Comparison of ENCODE assay signal across 9 mouse cellular contexts in genomic region chr8:92972949-92973348, GRCm38 (mm10). TPM values are rescaled to one million over a fixed set of nuclear protein-coding genes. Genes with fewer than 3 reads are reported as not detected.
A peak's percentile ranks its signal among the peaks of the same experiment; 100 is the strongest.
DNase-seq lines count a peak whose midpoint lies in the region; ATAC-seq lines count a peak whose summit lies in the region.
"Had no signal": no experiment of that assay in that cellular context is flagged by ENCODE, and none has a peak within 500 bp of the region (broad histone marks: within the 10 kb centered on the region; RNA-seq: fewer than 3 reads in every experiment).

No protein-coding gene starts in this region.

- no peak overlapping the region for H3K4me2 ChIP-seq in forebrain, embryonic 14.5 days (ENCODE audit: low read length)
- no peak overlapping the region for H3K4me2 ChIP-seq in forebrain, embryonic 12.5 days
- H3K4me2 ChIP-seq in lung, embryonic 15.5 days, result no peak overlapping the region
- H3K4me2 ChIP-seq: midbrain, embryonic 12.5 days had no signal

- H3K4me3 ChIP-seq in forebrain, embryonic 14.5 days (ENCODE audit: low read depth, low read length), result no peak overlapping the region
- no peak overlapping the region for H3K4me3 ChIP-seq in forebrain, embryonic 12.5 days (replicated peaks)
- H3K4me3 ChIP-seq in lung, embryonic 15.5 days, result no peak overlapping the region
- H3K4me3 ChIP-seq: midbrain, embryonic 12.5 days had no signal

- H3K4me1 ChIP-seq in forebrain, embryonic 14.5 days (ENCODE audit: control insufficient read depth, insufficient read depth, low read length), result peaks cover 3% of the 10 kb centered on the region; the same call in 1 of the 2 replicates
- peaks cover 12% of the 10 kb centered on the region for H3K4me1 ChIP-seq in forebrain, embryonic 12.5 days
- peaks cover 15% of the 10 kb centered on the region; the same call in 1 of the 2 replicates for H3K4me1 ChIP-seq in lung, embryonic 15.5 days

- peak; percentile 46; the same call in 1 of the 2 replicates for ATAC-seq in forebrain, embryonic 14.5 days
- ATAC-seq in forebrain, embryonic 12.5 days (ENCODE audit: low FRiP score), result no peak
- ATAC-seq in lung, embryonic 15.5 days (ENCODE audit: borderline replicate concordance, extremely low read depth, low FRiP score, low TSS enrichment), result peak; percentile 91
- no peak for ATAC-seq in megakaryocyte, adult 5-6 weeks (ENCODE audit: poor library complexity, severe bottlenecking)

- H3K36me3 ChIP-seq in forebrain, embryonic 14.5 days (ENCODE audit: control insufficient read depth, insufficient read depth, low read length), result no peaks in the 10 kb centered on the region
- no peaks in the 10 kb centered on the region for H3K36me3 ChIP-seq in forebrain, embryonic 12.5 days (replicated peaks)
- no peaks in the 10 kb centered on the region for H3K36me3 ChIP-seq in lung, embryonic 15.5 days
- H3K36me3 ChIP-seq: midbrain, embryonic 12.5 days had no signal

- no peaks in the 10 kb centered on the region for H3K27me3 ChIP-seq in forebrain, embryonic 14.5 days (replicated peaks; ENCODE audit: control insufficient read depth, insufficient read depth, low read length)
- H3K27me3 ChIP-seq in forebrain, embryonic 12.5 days, result no peaks in the 10 kb centered on the region
- H3K27me3 ChIP-seq in lung, embryonic 15.5 days, result no peaks in the 10 kb centered on the region
- H3K27me3 ChIP-seq: midbrain, embryonic 12.5 days had no signal

- peak; percentile 42 for DNase-seq in forebrain, embryonic 14.5 days (ENCODE audit: low spot score)
- DNase-seq in Muller cell, postnatal 12 days (ENCODE audit: inconsistent ontology term), result peak; percentile 52
- DNase-seq in fat pad, adult 2 months (ENCODE audit: extremely low read depth, low read depth, low spot score), result peak; percentile 3
- DNase-seq in heart, postnatal 4 days, result peak; percentile 84
- no peak for DNase-seq in spleen, adult 12 weeks (ENCODE audit: low spot score)

- WGBS in forebrain, embryonic 14.5 days, result 66% methylated on average over 5 of the region's 5 CpGs
- WGBS in forebrain, embryonic 12.5 days, result 81% methylated on average over 5 of the region's 5 CpGs
- 21% methylated on average over 5 of the region's 5 CpGs for WGBS in lung, embryonic 15.5 days

- no peak overlapping the region for H3K27ac ChIP-seq in forebrain, embryonic 14.5 days (ENCODE audit: low read depth, low read length)
- H3K27ac ChIP-seq in forebrain, embryonic 12.5 days, result no peak overlapping the region
- H3K27ac ChIP-seq in lung, embryonic 15.5 days, result peak overlapping the region; percentile 35
- H3K27ac ChIP-seq: midbrain, embryonic 12.5 days had no signal

- H3K9me3 ChIP-seq in forebrain, embryonic 14.5 days (replicated peaks; ENCODE audit: control insufficient read depth, low read length), result no peaks in the 10 kb centered on the region
- no peaks in the 10 kb centered on the region for H3K9me3 ChIP-seq in forebrain, embryonic 12.5 days
- no peaks in the 10 kb centered on the region for H3K9me3 ChIP-seq in lung, embryonic 15.5 days
- H3K9me3 ChIP-seq: midbrain, embryonic 12.5 days had no signal

- no peak overlapping the region for H3K9ac ChIP-seq in forebrain, embryonic 14.5 days (ENCODE audit: low read length)
- no peak overlapping the region for H3K9ac ChIP-seq in forebrain, embryonic 12.5 days
- no peak overlapping the region for H3K9ac ChIP-seq in lung, embryonic 15.5 days
- H3K9ac ChIP-seq: midbrain, embryonic 12.5 days had no signal

RNA-seq across cellular contexts. Expression of gene Slc6a2, which starts 13.1 kb away (rescaled TPM):
- not detected in 2 replicates for polyA plus RNA-seq in forebrain, embryonic 14.5 days (2014; fragmentation: Nextera tagmentation; extraction: Ambion mirVana)
- polyA plus RNA-seq in forebrain, embryonic 12.5 days (2016; fragmentation: Nextera tagmentation; extraction: Ambion mirVana), result 0.03 TPM in 1 of 2 replicates, not detected in the other
- total RNA-seq in heart, postnatal 4 days (2021), result under 1 TPM; 0.14 to 0.31 TPM
- 0.25 and 0.72 TPM in 2 replicates for polyA plus RNA-seq in lung, embryonic 15.5 days (2015; fragmentation: Nextera tagmentation; extraction: Ambion mirVana)
- total RNA-seq in megakaryocyte, adult 5-6 weeks (2015), result not detected in 2 replicates
- not detected in 2 replicates for total RNA-seq in megakaryocyte, adult 5-6 weeks (2017)

Comparison
In these comparisons a context has a peak if more than half of its experiments do, and no peak if none do; other contexts are left out.
1. ATAC-seq: peak in forebrain, embryonic 14.5 days (single experiment) and lung, embryonic 15.5 days (single experiment); none in forebrain, embryonic 12.5 days (single experiment) and megakaryocyte, adult 5-6 weeks (single experiment).